Mouse (Mus musculus) naive thymus-derived CD4-positive, alpha-beta T cell, adult 2 months (primary cell): ENCODE measurements around the gene Il20rb.

Experiments
- DNase-seq: peaks from one replicate; pipeline ENCODE4 v3.0.0-alpha.2; 2011; ENCODE audit warnings: low read depth

Gene Il20rb

DNA sequence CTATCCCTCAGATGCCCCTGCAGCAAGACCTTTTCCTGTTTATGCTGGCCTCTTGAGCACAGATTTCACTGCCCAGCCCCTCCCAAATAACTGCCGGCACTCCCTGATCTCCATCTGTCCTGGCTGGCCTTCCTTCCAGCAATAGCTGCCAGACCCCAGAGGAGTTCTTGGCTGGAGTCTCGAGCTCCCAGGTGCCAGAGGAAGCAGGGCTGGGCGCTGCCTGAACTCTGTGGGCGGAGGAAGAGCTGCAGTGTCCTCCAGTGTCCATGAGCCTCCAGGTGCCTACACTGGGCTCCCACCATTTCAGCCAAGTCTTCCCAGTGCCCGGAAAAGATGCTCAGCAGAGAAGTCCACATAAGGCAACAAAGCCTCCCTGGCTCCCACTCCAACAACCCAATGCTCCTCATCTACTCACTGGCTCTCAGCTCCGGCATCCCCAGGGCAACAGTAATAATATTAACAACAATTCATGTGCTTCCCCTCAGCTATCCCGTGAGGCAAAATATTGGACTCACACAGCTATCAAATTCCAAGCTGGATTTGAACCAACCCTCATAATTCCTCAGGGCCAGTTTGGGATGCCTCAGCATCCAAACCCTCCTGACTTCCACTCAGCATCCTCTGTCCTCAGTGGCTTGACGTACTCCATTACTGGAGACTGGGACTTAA is 15.5 kb downstream of the Il20rb start:
- no peak for DNase-seq

DNA sequence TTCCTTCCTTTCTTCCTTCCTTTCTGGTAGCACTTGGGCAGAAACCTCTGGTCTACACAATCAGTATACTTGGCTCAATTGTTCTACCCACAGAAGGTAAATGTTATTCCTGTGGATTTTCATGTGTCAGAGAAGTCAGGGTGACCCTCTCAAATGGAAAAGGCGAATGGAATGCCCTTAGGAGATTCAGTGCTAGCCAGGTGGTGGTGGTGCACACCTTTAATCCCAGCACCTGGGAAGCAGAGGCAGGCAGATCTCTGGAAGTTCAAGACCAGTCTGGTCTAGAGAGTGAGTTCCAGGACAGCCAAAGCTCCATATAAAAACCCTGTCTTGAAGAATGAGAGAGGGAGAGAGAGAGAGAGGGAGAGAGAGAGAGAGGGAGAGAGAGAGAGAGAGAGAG is 16.4 kb downstream of the Il20rb start:
- DNase-seq: no peak

DNA sequence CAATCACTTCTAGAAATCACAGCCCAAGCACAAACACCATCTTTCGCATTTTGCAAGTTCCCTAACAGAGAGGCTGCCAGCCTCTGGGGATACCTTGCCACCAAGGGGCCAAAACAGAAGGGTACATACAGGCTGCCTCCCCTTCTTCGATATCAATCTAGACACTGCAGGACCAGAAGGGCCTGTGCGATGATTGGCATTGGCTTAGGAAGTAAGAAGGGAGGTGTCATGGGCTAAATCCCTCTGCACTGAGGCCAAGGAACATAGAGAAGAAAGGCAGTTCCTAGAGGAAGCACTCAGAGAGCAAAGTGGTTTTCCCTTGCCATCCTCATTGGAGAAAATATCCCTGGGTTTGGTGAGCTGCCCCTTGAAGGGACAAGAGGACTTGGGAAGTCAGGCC is 16.9 kb downstream of the Il20rb start:
- no peak for DNase-seq

DNA sequence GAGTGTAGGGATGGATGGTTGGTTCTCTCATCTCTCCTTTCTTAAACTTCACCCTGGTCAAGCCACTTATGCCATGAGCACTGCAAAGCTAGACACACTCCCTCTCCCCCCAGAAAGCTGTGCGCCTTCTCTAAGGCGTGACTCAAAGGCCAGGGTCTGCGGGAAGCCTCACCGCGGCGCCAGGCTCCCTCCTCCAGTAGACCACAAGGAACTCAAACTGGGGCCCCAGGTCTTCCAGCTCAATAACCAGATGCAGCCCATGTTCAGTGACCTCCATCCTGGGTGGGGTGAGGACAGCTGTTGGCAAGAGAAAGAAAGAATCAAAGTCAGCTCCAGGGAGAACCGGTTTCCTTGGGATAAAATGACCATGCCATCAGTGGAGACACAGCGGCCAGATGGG is 18.4 kb downstream of the Il20rb start:
- no peak for DNase-seq

DNA sequence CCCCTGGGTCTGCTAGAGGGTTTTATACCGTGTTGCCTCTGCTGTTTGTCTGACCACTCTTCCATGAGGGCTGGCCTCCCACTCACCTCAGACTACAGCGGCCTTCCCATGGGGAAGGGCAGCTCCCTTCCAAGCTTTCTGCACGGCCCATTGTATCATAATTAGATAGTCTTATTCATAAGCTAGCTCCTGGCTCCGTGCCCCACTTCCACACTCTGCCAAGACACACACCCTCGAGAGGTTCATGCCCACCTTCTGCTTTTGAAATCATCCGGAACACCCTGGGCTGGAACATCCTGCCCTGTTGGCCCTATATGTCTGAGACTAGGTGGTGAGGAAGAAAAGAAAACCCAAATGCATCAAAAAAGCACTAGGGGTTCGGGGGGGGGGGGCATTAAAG is 18.9 kb downstream of the Il20rb start:
- no peak for DNase-seq

DNA sequence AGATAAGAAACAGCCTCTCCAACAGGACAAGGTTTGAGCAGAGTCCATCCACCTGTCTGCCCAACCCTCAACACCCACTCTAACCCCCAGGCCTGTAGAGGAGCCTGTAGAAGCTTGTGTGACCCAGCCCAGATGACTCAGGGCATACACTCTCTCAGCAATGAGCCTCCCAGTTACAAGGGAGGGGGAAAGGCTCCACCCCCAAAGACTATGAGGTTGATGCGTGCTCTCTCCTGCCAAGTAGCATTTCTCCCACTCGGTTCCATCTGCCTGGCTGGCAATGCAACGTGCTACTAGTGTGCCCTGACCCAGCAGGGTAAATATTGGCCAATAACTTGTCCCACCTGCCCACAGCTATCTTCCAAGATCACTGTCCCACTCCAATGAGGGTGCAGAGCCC is 19.8 kb downstream of the Il20rb start:
- no peak for DNase-seq

DNA sequence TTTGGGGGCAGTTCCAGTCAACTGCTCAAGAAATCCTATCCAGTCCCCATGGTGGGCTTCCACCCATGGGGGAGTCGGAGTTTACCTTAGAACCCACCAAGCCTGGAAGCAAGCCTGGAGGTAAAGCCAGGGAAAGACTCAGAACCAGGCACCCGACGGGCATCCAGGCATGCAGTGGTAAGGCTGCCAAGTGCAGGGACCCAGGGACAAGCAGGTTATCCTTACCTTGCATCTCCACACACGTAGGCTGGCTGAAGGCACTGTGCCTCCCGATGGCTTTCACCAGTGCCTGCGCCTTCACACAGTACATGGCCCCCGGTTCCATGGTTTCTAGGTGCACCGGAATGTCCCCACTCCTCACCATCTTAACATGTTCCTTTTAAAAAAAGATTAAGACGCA is 20.6 kb downstream of the Il20rb start:
- no peak for DNase-seq

DNA sequence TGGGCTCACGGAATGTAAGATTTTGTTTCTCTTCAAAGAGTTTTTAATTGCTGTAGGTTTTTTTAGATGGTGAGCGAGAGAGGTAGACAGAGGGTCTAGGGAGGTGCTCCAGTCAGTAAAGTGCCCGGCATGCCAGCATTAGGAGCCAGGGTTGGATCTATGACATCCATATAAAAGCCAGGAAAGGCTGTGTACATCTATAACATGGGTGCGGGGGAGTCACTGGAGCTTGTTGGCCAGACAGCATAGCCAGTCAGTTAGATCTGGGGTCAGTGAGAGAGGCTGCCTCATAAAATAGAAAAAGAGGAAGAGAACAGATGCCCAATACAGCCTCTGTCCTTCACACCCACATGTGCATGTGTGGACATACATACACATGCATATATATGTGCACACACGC is 21.2 kb downstream of the Il20rb start:
- no peak for DNase-seq

DNA sequence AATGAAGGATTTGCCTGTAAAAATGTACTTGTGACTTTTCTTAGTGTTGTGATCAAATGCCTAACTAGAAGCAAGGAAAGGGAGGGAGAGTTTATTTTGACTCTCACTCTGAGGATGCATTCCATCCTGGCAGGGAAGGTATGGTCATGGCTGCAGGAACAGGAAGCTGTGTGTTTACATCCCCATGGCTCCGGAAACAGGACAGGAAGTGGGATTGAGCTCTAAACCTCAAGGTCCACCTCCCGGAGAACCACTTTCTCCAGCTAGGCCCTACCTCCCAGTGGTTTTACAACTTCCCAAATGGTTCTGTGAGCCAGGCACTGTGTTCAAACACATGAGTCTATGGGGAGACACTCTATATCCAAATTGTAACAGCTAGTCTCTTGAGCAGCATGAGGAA is 22.8 kb downstream of the Il20rb start:
- peak; percentile 12 for DNase-seq

DNA sequence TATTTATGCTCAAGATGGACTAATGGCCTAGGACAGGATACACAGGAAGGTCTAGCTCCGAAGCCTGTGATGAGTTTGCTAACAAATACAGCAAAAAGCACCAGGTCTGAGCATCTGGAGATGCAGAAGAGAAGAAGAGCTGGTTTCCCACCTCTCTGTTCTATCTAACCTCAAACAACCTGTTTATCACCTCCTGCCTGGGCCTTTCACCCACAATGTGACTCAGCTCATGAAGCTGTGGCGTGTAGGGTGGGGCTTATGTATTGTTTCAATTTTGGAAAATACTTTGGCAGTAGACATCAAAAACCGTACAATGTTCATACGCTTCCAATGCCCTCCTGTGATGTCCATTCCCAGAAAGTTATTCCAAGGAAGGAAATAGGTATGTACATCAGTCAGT is 24.5 kb downstream of the Il20rb start:
- peak; percentile 73 for DNase-seq

DNA sequence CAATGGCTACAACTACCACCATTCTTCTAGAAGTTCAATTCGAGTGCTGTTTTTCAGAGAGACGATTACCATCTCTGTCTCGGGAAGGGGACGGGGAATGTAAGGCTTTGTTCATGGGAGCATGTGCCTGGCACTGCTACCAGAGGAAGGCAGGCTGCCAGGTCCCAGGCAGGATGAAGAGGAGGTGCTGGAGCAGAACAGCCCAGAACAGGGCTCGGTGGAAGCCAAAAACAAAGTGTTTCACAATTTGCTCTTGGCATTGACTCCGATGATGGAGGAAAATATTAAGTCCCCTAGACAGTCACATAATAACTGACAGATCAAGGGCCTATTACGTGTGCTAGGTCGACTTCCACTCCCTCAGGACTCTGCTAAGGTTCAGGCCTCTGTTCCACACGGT is 24.9 kb downstream of the Il20rb start:
- DNase-seq: no peak

DNA sequence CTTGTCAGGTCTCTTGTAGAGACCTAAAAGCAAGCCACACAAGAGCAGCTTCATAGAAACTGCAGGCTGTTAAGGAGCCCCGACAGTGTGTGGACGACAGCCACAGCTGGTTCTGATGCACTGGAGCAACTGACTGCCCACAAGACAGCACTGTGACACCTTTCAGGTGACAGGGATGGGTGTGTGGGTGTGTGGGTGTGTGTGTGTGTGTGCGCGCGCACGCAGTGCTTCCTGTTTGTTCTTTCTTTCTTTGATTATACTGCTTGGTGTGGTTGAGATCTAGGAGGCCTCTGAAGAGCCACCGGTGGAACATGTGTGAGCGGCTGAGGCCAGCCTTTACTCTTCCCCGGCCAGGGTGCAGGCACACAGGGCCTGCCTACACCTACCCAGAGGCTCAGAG is 26.4 kb downstream of the Il20rb start:
- peak; percentile 93 for DNase-seq

DNA sequence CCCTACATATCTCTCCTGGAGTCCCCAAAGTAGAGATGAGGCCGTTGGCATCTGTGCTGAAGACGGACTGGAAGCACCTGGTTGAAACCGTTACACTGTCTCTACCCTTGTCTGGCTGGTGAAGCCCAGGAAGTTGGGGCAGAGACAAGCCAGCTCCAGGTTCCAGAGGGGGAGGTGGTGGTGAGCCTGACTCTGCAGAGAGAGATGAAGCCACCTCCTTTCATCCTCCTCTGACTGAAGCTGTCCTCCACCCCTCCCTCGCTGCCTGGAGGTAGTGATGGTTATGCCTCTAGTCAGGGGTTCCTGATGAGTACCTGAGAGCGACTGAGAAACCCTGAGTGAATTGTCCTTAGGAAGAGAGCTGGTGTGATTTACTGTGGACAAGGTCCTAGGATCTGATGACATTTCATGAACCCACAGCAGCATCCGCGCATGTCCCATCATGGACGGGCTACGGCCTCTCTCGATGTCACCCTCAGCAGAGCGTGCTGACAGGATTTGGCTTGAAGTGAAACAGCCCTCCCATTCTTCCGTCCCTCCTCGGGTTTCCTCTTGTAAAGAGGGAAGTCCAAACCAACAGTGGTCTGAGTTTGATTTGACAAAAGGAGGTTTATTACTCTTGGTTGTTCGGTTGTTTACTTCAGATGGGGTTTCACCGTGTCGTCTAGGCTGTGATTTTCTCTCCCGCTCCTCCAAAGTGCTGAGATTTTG is 28.5 kb downstream of the Il20rb start:
- peak; percentile 70 for DNase-seq

DNA sequence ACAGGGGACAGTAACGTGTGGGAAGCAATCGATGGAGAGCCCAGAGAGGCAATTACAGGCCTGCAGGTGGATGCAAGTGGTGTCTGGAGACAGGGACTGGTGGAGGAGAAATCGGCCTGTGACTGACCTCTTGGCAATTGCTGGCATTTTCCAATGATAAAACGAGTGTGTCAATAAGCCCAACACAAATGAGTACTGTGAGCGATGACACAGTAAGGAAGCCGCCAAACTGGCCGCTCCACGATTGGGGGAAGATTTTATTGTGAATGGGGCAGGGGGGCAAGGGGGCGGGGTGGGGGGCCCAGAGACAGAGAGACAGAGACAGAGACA is 32.0 kb downstream of the Il20rb start:
- DNase-seq: no peak

DNA sequence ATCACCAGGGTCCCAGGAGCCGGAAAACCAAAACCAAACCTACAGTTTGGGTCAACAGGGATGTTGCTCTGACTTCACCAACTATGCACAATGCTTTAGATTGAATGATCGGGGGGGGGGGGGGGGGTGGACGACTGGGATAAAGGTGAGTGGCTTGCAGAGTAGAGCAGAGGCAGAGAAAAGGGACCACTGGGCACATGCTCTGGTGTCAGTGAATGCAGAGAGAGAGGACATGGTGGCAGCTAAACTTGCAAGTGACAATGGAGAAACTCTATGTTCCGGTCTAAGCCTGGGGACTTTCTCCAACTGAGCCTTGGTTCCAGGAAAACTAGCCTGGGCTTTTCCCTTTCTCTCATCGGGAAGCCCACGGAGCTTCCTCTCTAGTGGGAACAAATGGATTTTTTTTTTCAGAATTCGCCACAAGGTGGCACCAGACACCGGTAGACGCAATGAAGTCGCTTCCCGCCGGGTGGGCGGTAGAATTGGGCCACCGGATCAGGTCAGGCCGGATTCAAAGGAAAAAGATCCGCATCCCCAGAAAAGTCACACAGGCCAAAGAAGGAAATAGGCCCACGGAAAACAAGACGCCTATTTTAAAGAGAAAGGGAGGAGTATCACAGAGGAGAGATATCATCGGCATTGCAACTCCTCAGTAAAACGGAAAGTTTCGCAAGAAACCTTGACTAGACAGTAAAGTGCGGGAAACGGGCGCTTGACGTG is 32.5 kb downstream of the Il20rb start:
- peak; percentile 85 for DNase-seq

DNA sequence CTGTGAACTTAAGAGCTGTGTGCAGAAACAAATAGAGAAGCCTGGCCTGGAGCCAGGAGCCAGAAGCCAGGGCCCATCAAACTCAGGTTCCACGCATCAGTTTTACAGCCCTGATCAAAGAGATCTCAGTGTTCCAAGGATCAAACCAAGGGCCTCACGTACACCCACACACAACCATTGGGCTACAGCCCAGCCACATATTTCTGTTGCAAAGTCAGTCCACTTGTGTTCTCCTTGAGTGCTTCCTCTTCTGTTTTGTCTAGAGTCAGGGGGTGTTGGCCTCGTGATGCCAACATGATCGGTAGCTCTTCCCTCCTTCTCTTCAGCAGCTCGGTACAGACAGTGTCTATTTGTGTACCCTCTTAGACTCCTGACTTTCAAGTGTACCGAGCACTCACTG is 34.2 kb downstream of the Il20rb start:
- DNase-seq: no peak

DNA sequence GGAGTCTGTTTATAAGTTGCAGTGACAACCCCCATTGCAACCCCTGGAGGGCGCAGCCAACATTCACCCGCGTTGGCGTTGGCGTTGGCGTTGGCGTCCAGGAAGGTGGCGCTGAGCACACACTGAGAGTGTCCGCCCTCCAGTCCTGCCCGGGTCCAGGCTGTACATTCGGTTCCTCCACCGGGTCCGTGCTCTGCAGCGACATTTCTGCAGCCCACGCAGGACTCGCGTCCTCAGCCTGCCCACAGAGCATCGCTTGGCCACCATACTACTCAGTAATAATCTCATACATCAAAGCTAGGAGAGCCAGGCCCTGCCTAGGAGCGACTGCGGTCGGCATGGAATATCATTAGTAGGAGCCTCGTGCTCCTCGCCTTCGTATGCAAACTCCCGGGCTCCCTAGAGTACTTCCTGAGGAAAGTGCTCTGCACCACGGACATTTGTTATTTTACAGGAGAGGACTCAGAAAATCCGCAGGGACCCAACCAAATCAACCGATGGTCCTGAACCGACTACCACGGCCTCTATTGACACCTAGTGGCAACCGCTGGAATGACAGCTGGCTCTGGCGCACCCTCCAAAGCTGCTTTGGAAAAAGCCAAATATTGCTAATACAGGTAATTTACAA is 40.4 kb downstream of the Il20rb start:
- peak; percentile 81 for DNase-seq

DNA sequence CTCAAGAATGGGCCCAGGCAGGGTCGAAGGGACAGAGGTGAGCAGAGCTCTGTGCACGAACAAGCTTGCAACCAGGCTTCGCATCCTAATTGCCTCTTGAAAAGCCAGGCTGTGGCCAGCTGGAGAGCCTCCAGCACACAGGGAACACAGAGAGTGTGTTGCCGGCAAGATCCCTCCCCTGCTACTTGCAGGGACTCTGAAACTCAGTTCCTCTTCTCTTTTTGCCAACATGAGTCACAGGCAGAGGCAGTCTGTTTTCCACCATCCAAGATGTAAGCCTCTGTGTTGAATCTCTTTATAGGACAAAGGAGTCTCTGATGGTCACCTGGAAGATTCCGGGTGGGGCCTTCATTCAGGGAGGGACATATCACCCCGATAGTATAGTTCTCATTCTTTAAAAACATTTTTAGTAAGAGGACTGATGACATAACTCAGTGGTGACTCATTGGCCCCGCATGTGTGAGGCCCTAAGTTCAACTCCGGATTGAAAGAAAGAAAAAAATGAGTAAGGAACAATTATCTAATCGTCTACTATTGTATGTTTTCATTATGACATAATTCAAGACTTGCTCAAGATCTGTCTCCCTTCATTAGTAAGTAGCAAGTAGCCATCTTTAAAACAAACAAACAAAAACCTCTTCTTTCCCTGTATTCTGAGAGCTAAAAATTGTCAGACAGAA is 46.3 kb downstream of the Il20rb start:
- DNase-seq: no peak

DNA sequence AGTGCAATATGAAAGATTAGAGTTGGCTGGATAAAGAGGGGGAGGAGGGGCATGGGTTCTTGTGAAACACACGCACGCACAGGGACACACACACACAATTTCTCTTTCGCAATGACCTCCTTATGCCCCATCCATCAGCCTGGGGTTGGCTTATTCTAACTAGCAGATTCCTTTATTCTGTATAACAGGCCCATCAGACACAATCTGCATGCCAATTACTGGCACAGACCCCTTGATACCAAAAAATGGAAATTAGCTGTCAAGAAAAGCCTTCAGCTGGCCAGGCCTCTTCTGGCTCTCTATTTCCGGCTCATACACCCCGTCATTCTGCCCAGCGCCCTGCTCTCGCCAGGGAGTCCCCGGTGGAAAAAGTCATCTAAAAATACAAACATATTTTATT is 47.1 kb downstream of the Il20rb start:
- DNase-seq: no peak

DNA sequence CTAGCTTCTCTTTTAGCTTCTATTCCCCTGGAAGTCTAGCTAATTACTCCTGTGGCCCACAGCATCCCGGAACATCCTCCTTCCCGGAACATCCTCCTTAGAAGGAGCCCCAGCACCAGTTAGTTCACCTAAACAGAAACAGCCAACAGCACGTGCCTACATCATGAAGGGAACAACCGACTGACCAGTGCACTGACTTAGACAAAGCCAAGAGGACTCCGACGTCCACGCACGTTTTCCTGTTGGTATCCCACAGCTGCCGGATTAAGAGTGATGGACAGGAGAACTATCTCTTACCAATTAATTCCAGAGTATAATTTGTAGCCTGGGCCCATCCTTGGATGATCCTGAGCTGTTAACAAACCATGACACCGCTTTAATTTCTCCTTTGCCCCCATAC is 47.6 kb downstream of the Il20rb start:
- no peak for DNase-seq

DNA sequence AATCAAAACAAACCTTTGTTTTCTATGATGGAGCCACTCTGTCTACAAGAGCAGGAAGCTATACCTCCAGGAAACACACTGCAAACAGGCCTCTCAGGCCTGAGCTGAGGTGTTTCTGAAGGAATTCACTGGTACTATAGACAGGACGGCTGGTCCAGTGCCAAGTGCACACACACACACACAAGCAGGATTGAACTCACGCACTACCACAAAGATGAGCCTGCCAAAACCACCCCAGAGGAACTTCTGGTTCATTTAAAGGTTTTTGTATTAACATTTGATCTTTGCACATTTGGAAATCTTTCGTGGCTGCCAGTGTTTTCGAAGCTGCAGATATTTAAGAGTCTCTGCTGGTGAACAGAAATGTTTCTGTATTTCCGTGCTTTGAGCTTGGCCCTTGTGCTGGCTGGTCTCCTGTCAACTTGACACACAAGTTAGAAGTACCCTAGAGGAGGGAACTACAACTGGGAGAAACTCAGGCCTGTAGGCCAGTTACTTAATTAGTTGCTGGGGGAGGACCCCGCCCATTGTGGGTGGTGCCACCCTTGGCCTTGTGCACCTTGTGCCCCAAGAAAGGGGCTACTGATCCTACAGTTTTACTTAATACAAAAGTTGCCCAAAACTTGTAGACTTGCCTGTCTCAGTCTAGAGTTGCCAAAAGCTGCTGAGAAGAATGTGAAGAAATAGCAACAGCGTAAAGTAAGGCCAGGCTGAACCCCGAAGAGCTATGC is 49.6 kb downstream of the Il20rb start:
- no peak for DNase-seq

DNA sequence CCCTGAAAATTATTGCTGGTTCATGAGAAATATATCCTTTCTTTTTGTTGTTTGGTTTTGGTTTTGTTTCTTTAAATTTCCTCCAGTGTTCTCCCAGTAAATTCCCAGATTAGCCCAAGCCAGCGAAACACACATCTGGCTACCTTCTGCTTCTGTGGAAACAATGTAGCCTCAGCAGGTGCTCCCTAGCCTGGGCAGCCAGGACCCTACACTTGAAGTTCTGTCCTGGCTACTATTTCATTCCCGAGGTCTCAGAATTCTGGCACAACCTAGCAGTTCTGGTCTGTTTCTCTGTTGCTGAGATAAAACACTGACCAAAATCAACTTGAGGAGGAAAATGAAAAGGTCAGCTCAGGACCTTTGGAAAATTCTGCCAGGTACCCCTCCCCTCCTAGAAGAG is 55.2 kb downstream of the Il20rb start:
- DNase-seq: no peak
